Mouse (Mus musculus) forebrain, embryonic 16.5 days (tissue): Measurements from ENCODE around the gene Vmn1r49. TPM values are rescaled to one million over a fixed set of nuclear protein-coding genes. Genes with fewer than 3 reads are reported as not detected.
"Not testable (repeated sequence)": the region's sequence is repeated elsewhere in the genome, so short reads cannot be mapped to it uniquely, and the experiment has no call there.

Experiments
- ATAC-seq: fragments of 200-750 bp; cut with Nextera tagmentation; 2 replicates; pipeline ENCODE4 v1.8.0; 2017; ENCODE audit warnings: mild to moderate bottlenecking, moderate library complexity
- H3K27ac ChIP-seq: fragments of 300-500 bp; sonication (generic); 2 replicates; pipeline ENCODE4 v1.5.1; 2014; ENCODE audit warnings: low read length, control low read depth
- H3K27me3 ChIP-seq: fragments of 300-500 bp; sonication (generic); replicated peaks from 2 replicates; pipeline ENCODE4 v1.6.1; 2014; ENCODE audit warnings: low read length; ENCODE audit not compliant: control insufficient read depth, insufficient read depth
- H3K36me3 ChIP-seq: fragments of 300-500 bp; sonication (generic); 2 replicates; pipeline ENCODE4 v1.6.1; 2014; ENCODE audit not compliant: control insufficient read depth, insufficient read depth
- H3K4me1 ChIP-seq: fragments of 300-500 bp; sonication (generic); replicated peaks from 2 replicates; pipeline ENCODE4 v1.6.1; 2014; ENCODE audit warnings: low read length; ENCODE audit not compliant: control insufficient read depth, insufficient read depth
- H3K4me2 ChIP-seq: fragments of 300-500 bp; sonication (generic); 2 replicates; pipeline ENCODE4 v1.6.1; 2014; ENCODE audit warnings: mild to moderate bottlenecking, low read length, control low read depth
- H3K4me3 ChIP-seq: fragments of 300-500 bp; sonication (generic); replicated peaks from 2 replicates; pipeline ENCODE4 v1.5.1; 2014; ENCODE audit warnings: mild to moderate bottlenecking, low read length, control low read depth
- H3K9ac ChIP-seq: fragments of 300-500 bp; sonication (generic); replicated peaks from 2 replicates; pipeline ENCODE4 v1.6.1; 2014; ENCODE audit warnings: low read depth, low read length, control low read depth
- H3K9me3 ChIP-seq: fragments of 300-500 bp; sonication (generic); 2 replicates; pipeline ENCODE4 v1.6.1; 2016; ENCODE audit warnings: low read length; ENCODE audit not compliant: control insufficient read depth
- WGBS: fragments of 180-500 bp; shearing (Covaris S2); extraction: QIAGEN DNeasy Blood & Tissue Kit; methylation state at CpG from one replicate; pipeline ENCODE4 v1.1.7; 2014; 5-methylcytosine and 5-hydroxymethylcytosine counted together
- polyA plus RNA-seq: library from polyadenylated mRNA; unstranded; fragments of >200 nt; fragmentation: Nextera tagmentation; extraction: Ambion mirVana; gene quantifications from 2 replicates; pipeline ENCODE4 v1.2.1, GENCODE M21; 2015

Vmn1r49 gene
- polyA plus RNA-seq: not detected in 2 replicates

- Histone ChIP-seq H3K9me3 (peaks cover 3% of the 10 kb centered on the region; the same call in 1 of the 2 replicates), H3K27ac (no peak within 1 kb of the TSS), H3K9ac (no peak within 1 kb of the TSS), H3K27me3 (no peaks in the 10 kb centered on the region), H3K36me3 (no peaks in the 10 kb centered on the region), H3K4me1 (no peaks in the 10 kb centered on the region), H3K4me2 (no peak within 1 kb of the TSS), H3K4me3 (no peak within 1 kb of the TSS)
- ATAC-seq: no peak
- 83% methylated on average over 4 of the region's 4 CpGs for WGBS
These were observed at the start of gene Vmn1r49 for GRCm38 (mm10) chr6:90078406-90078805. TSS of gene Vmn1r49 (minus strand) at chr6:90078506.

- H3K4me3 ChIP-seq, H3K9ac ChIP-seq, H3K27ac ChIP-seq, H3K4me2 ChIP-seq, H3K4me1 ChIP-seq, H3K27me3 ChIP-seq, H3K9me3 ChIP-seq, ATAC-seq, H3K36me3 ChIP-seq: not testable (repeated sequence)
- 92% methylated on average over 1 of the region's 1 CpGs for WGBS
These were observed 44.0 kb upstream of the Vmn1r49 start, which contains the start of gene Vmn1r51 for GRCm38 (mm10) chr6:90122296-90122695. TSS of gene Vmn1r51 (plus strand) at chr6:90122596.

- 65% methylated on average over 2 of the region's 2 CpGs for WGBS
- ATAC-seq: no peak
- H3K9me3 ChIP-seq: no peaks in the 10 kb centered on the region
- H3K27me3 ChIP-seq: no peaks in the 10 kb centered on the region
- no peak within 1 kb of the TSS for H3K4me2 ChIP-seq
- H3K27ac ChIP-seq: no peak within 1 kb of the TSS
- no peaks in the 10 kb centered on the region for H3K4me1 ChIP-seq
- no peak within 1 kb of the TSS for H3K4me3 ChIP-seq
- no peak within 1 kb of the TSS for H3K9ac ChIP-seq
- no peaks in the 10 kb centered on the region for H3K36me3 ChIP-seq
These were observed 22.8 kb upstream of the Vmn1r49 start, which contains the start of gene Vmn1r50 for GRCm38 (mm10) chr6:90101130-90101529. TSS of gene Vmn1r50 (plus strand) at chr6:90101430.

- Histone ChIP-seq H3K4me3 (no peak overlapping the region), H3K36me3 (no peaks in the 10 kb centered on the region), H3K27ac (no peak overlapping the region), H3K9me3 (no peaks in the 10 kb centered on the region), H3K4me2 (no peak overlapping the region), H3K4me1 (no peaks in the 10 kb centered on the region), H3K27me3 (no peaks in the 10 kb centered on the region), H3K9ac (no peak overlapping the region)
- no peak for ATAC-seq
- WGBS: 94% methylated on average over 2 of the region's 2 CpGs
These were observed 22.3 kb upstream of the Vmn1r49 start for GRCm38 (mm10) chr6:90100566-90100965.

GRCm38 (mm10) chr6:90036741-90037140, 41.6 kb downstream of the Vmn1r49 start, which contains the start of gene Vmn1r48:
TSS of gene Vmn1r48 (minus strand) at chr6:90036841.
- H3K27ac ChIP-seq, H3K4me3 ChIP-seq, ATAC-seq, H3K4me1 ChIP-seq, H3K9ac ChIP-seq, H3K27me3 ChIP-seq, H3K9me3 ChIP-seq, H3K4me2 ChIP-seq, H3K36me3 ChIP-seq: not testable (repeated sequence)
- WGBS: no CpG with 5 or more reads among the region's 2 CpGs

Other genes starting within 250 kb of the Vmn1r49 start
- gene Vmn1r42, start 202.1 kb downstream of the Vmn1r49 start, polyA plus RNA-seq: not detected in 2 replicates
- not detected in 2 replicates for gene Vmn1r43, start 202.1 kb downstream of the Vmn1r49 start, polyA plus RNA-seq
- gene Vmn1r44, start 194.8 kb downstream of the Vmn1r49 start, polyA plus RNA-seq: not detected in 2 replicates
- gene Vmn1r45, start 137.9 kb downstream of the Vmn1r49 start, polyA plus RNA-seq: not detected in 2 replicates
- gene Vmn1r46, start 109.2 kb downstream of the Vmn1r49 start, polyA plus RNA-seq: not detected in 2 replicates
- not detected in 2 replicates for gene Vmn1r47, start 62.4 kb downstream of the Vmn1r49 start, polyA plus RNA-seq
- not detected in 2 replicates for gene Vmn1r48, start 41.7 kb downstream of the Vmn1r49 start, polyA plus RNA-seq
- not detected in 2 replicates for gene Vmn1r50, start 22.9 kb upstream of the Vmn1r49 start, polyA plus RNA-seq
- gene Vmn1r51, start 44.1 kb upstream of the Vmn1r49 start, polyA plus RNA-seq: not detected in 2 replicates
- not detected in 2 replicates for gene Vmn1r52, start 96.3 kb upstream of the Vmn1r49 start, polyA plus RNA-seq
- not detected in 2 replicates for gene V1ra8, start 124.3 kb upstream of the Vmn1r49 start, polyA plus RNA-seq
- gene Vmn1r53, start 145.9 kb upstream of the Vmn1r49 start, polyA plus RNA-seq: not detected in 2 replicates
- not detected in 2 replicates for gene Vmn1r54, start 167.8 kb upstream of the Vmn1r49 start, polyA plus RNA-seq
- not detected in 2 replicates for gene BC048671, start 222.7 kb upstream of the Vmn1r49 start, polyA plus RNA-seq
- gene Chst13, start 246.7 kb upstream of the Vmn1r49 start, polyA plus RNA-seq: not detected in 2 replicates